Mouse (Mus musculus) gastrocnemius, postnatal 36 days (tissue): ENCODE results near the gene Slc16a1. TPM values are rescaled to one million over a fixed set of nuclear protein-coding genes. Genes with fewer than 3 reads are reported as not detected.

Source experiments
- total RNA-seq, 2 experiments: library from RNA; stranded (reverse); gene quantifications; 2 replicates each; pipeline ENCODE4 v1.2.3; 2021

Slc16a1 gene
- total RNA-seq, 2 experiments from 2014 or later = 20.3 to 27.5 TPM

Other genes with a start within 250 kb of the Slc16a1 start
- 1 to 10 TPM; 4.1 to 5.3 TPM for gene Lrig2, start 126.8 kb upstream of the Slc16a1 start, total RNA-seq
- 10 to 100 TPM; 30.5 to 40.0 TPM for gene Ppm1j, start 142.4 kb downstream of the Slc16a1 start, total RNA-seq
- 1 to 10 TPM; 3.9 to 4.4 TPM for gene Fam19a3, start 143.2 kb downstream of the Slc16a1 start, total RNA-seq
- gene Rhoc, start 149.7 kb downstream of the Slc16a1 start, total RNA-seq = 10 to 100 TPM; 31.8 to 39.4 TPM
- 1 to 10 TPM; 1.3 to 1.7 TPM for gene Mov10, start 179.9 kb downstream of the Slc16a1 start, total RNA-seq
- gene St7l, start 225.3 kb downstream of the Slc16a1 start, total RNA-seq = 10 to 100 TPM; 20.2 to 21.2 TPM
- 10 to 100 TPM; 20.3 to 21.7 TPM for gene Capza1, start 225.8 kb downstream of the Slc16a1 start, total RNA-seq